Mouse (Mus musculus): ENCODE results near the gene Fam169b. TPM values are rescaled to one million over a fixed set of nuclear protein-coding genes. Genes with fewer than 3 reads are reported as not detected.
A peak's percentile ranks its signal among the peaks of the same experiment; 100 is the strongest.

Fam169b gene
- total and polyA plus RNA-seq, 2 experiments from 2014 or later: 0.12 to 0.14 TPM

GRCm38 (mm10) chr7:68263346-68264027 lies 10.2 kb upstream of the Fam169b start:
- Histone ChIP-seq H3K4me1 (ENCODE audit: insufficient read depth) (peaks cover 5% of the 10 kb centered on the region; the same call in 1 of the 2 replicates), H3K9me3 (ENCODE audit: low read length) (no peaks in the 10 kb centered on the region), H3K27ac (ENCODE audit: low read depth, low read length) (no peak overlapping the region), H3K27me3 (ENCODE audit: insufficient read depth, low read length) (no peaks in the 10 kb centered on the region), H3K4me2 (ENCODE audit: low read depth) (peak overlapping the region; percentile 53), H3K36me3 (ENCODE audit: insufficient read depth) (no peaks in the 10 kb centered on the region), H3K4me3 (ENCODE audit: low read depth, low read length) (peak overlapping the region; percentile 19; the same call in 1 of the 2 replicates), H3K9ac (no peak overlapping the region)
- ATAC-seq: no peak
- no peak for DNase-seq
- TF ChIP-seq CTCF (IDR thresholded peaks at IDR 0.05; ENCODE audit: low read depth): no peak
- 51% methylated on average over 8 of the region's 8 CpGs for WGBS

GRCm38 (mm10) chr7:68264028-68264453 lies 9.6 kb upstream of the Fam169b start, which contains the start of gene Pgpep1l:
TSS of gene Pgpep1l (minus strand) at chr7:68264233.
- H3K4me1 ChIP-seq (ENCODE audit: insufficient read depth): peaks cover 5% of the 10 kb centered on the region; the same call in 1 of the 2 replicates
- DNase-seq (no peak), ATAC-seq (peak; percentile 40)
- H3K27me3 ChIP-seq (ENCODE audit: insufficient read depth, low read length): no peaks in the 10 kb centered on the region
- H3K4me3 ChIP-seq (ENCODE audit: low read depth, low read length): peak within 1 kb of the TSS; percentile 19
- no peaks in the 10 kb centered on the region for H3K9me3 ChIP-seq (ENCODE audit: low read length)
- H3K36me3 ChIP-seq (ENCODE audit: insufficient read depth): no peaks in the 10 kb centered on the region
- peak within 1 kb of the TSS; percentile 53 for H3K4me2 ChIP-seq (ENCODE audit: low read depth)
- no peak within 1 kb of the TSS for H3K27ac ChIP-seq (ENCODE audit: low read depth, low read length)
- no peak within 1 kb of the TSS for H3K9ac ChIP-seq
- TF ChIP-seq CTCF (IDR thresholded peaks at IDR 0.05; ENCODE audit: low read depth): no peak
- 8% methylated on average over 25 of the region's 25 CpGs for WGBS

GRCm38 (mm10) chr7:68264531-68264930 lies 9.1 kb upstream of the Fam169b start:
- Histone ChIP-seq H3K9ac (no peak overlapping the region), H3K9me3 (ENCODE audit: low read length) (no peaks in the 10 kb centered on the region), H3K4me1 (ENCODE audit: insufficient read depth) (peaks cover 5% of the 10 kb centered on the region; the same call in 1 of the 2 replicates), H3K27ac (ENCODE audit: low read depth, low read length) (no peak overlapping the region), H3K4me3 (ENCODE audit: low read depth, low read length) (peak overlapping the region; percentile 19), H3K4me2 (ENCODE audit: low read depth) (peak overlapping the region; percentile 53), H3K36me3 (ENCODE audit: insufficient read depth) (no peaks in the 10 kb centered on the region), H3K27me3 (ENCODE audit: insufficient read depth, low read length) (no peaks in the 10 kb centered on the region)
- WGBS: 9% methylated on average over 14 of the region's 14 CpGs
- no peak; the same call in 1 of the 2 replicates for TF ChIP-seq CTCF (IDR thresholded peaks at IDR 0.05; ENCODE audit: low read depth)
- peak; percentile 90 for ATAC-seq
- peak; percentile 68 for DNase-seq

- no peak overlapping the region for H3K27ac ChIP-seq (ENCODE audit: low read depth, low read length)
- 12% methylated on average over 7 of the region's 7 CpGs for WGBS
- ATAC-seq (no peak), DNase-seq (no peak)
- H3K9me3 ChIP-seq (ENCODE audit: low read length): no peaks in the 10 kb centered on the region
- no peaks in the 10 kb centered on the region for H3K27me3 ChIP-seq (ENCODE audit: insufficient read depth, low read length)
- no peaks in the 10 kb centered on the region for H3K36me3 ChIP-seq (ENCODE audit: insufficient read depth)
- TF ChIP-seq CTCF (IDR thresholded peaks at IDR 0.05; ENCODE audit: low read depth): no peak
- H3K9ac ChIP-seq: no peak overlapping the region
- H3K4me2 ChIP-seq (ENCODE audit: low read depth): no peak overlapping the region
- no peak overlapping the region for H3K4me3 ChIP-seq (ENCODE audit: low read depth, low read length)
- peaks cover 5% of the 10 kb centered on the region; the same call in 1 of the 2 replicates for H3K4me1 ChIP-seq (ENCODE audit: insufficient read depth)
Measured at GRCm38 (mm10) chr7:68265391-68265790, 8.2 kb upstream of the Fam169b start.

- ATAC-seq (no peak), DNase-seq (no peak)
- Histone ChIP-seq H3K27me3 (ENCODE audit: insufficient read depth, low read length) (no peaks in the 10 kb centered on the region), H3K4me2 (ENCODE audit: low read depth) (no peak overlapping the region), H3K9ac (no peak overlapping the region), H3K27ac (ENCODE audit: low read depth, low read length) (0 out of 2 replicates have a peak overlapping the region, but pooled peaks have one; percentile 4), H3K9me3 (ENCODE audit: low read length) (no peaks in the 10 kb centered on the region), H3K4me1 (ENCODE audit: insufficient read depth) (peaks cover 5% of the 10 kb centered on the region; the same call in 1 of the 2 replicates), H3K4me3 (ENCODE audit: low read depth, low read length) (no peak overlapping the region), H3K36me3 (ENCODE audit: insufficient read depth) (no peaks in the 10 kb centered on the region)
- TF ChIP-seq CTCF (IDR thresholded peaks at IDR 0.05; ENCODE audit: low read depth): no peak
- WGBS: 35% methylated on average over 6 of the region's 6 CpGs
Measured at GRCm38 (mm10) chr7:68266691-68267090, 6.9 kb upstream of the Fam169b start.

GRCm38 (mm10) chr7:68270551-68270950 lies 3.1 kb upstream of the Fam169b start:
- no peaks in the 10 kb centered on the region for H3K4me1 ChIP-seq (ENCODE audit: insufficient read depth)
- 57% methylated on average over 4 of the region's 4 CpGs for WGBS
- no peaks in the 10 kb centered on the region for H3K9me3 ChIP-seq (ENCODE audit: low read length)
- H3K36me3 ChIP-seq (ENCODE audit: insufficient read depth): no peaks in the 10 kb centered on the region
- H3K4me2 ChIP-seq (ENCODE audit: low read depth): no peak overlapping the region
- ATAC-seq (no peak), DNase-seq (no peak)
- TF ChIP-seq CTCF (IDR thresholded peaks at IDR 0.05; ENCODE audit: low read depth): no peak
- H3K27me3 ChIP-seq (ENCODE audit: insufficient read depth, low read length): no peaks in the 10 kb centered on the region; the same call in 1 of the 2 replicates
- no peak overlapping the region for H3K9ac ChIP-seq
- no peak overlapping the region for H3K4me3 ChIP-seq (ENCODE audit: low read depth, low read length)
- H3K27ac ChIP-seq (ENCODE audit: low read depth, low read length): no peak overlapping the region

GRCm38 (mm10) chr7:68271816-68272215 lies 1.8 kb upstream of the Fam169b start:
- Histone ChIP-seq H3K27me3 (ENCODE audit: insufficient read depth, low read length) (no peaks in the 10 kb centered on the region; the same call in none of the 2 replicates), H3K4me2 (ENCODE audit: low read depth) (no peak overlapping the region), H3K9me3 (ENCODE audit: low read length) (no peaks in the 10 kb centered on the region), H3K4me3 (ENCODE audit: low read depth, low read length) (no peak overlapping the region), H3K9ac (no peak overlapping the region), H3K36me3 (ENCODE audit: insufficient read depth) (no peaks in the 10 kb centered on the region), H3K27ac (ENCODE audit: low read depth, low read length) (no peak overlapping the region), H3K4me1 (ENCODE audit: insufficient read depth) (peaks cover 7% of the 10 kb centered on the region; the same call in 1 of the 2 replicates)
- 88% methylated on average over 6 of the region's 6 CpGs for WGBS
- TF ChIP-seq CTCF (IDR thresholded peaks at IDR 0.05; ENCODE audit: low read depth): no peak
- ATAC-seq (no peak), DNase-seq (no peak)
